In genomic region chr14:13453461-13454204, GRCm38 (mm10) we compare ENCODE assay signal across 11 mouse cellular contexts.
A peak's percentile ranks its signal among the peaks of the same experiment; 100 is the strongest.
DNase-seq lines count a peak whose midpoint lies in the region; ATAC-seq and TF ChIP-seq lines count a peak whose summit lies in the region.
"Had no signal": no experiment of that assay in that cellular context is flagged by ENCODE, and none has a peak within 500 bp of the region (broad histone marks: within the 10 kb centered on the region; RNA-seq: fewer than 3 reads in every experiment).

No protein-coding gene starts in this region.

- peaks cover 24% of the 10 kb centered on the region for H3K4me1 ChIP-seq in forebrain, embryonic 15.5 days
- no peaks in the 10 kb centered on the region for H3K4me1 ChIP-seq in heart, adult 2 months (ENCODE audit: control insufficient read depth, insufficient read depth, low read length)

- H3K27me3 ChIP-seq in forebrain, embryonic 15.5 days = no peaks in the 10 kb centered on the region
- no peaks in the 10 kb centered on the region for H3K27me3 ChIP-seq in heart, adult 2 months (ENCODE audit: control insufficient read depth, insufficient read depth, low read length)
- H3K27me3 ChIP-seq: CH12.LX had no signal

- intact Hi-C loops in left cerebral cortex, postnatal 25 days (cut with DNase I) = no loop called here
- intact Hi-C loops in heart, adult 2 months (cut with DNase I) = no loop called here

- DNase-seq in kidney, postnatal 4 days = peak; percentile 2 to 10
- DNase-seq in kidney, postnatal 10 days = no peak
- DNase-seq in left cerebral cortex, postnatal 25 days (ENCODE audit: low spot score in 2 of 2) = peak; percentile 20 to 21
- peak; percentile 18 for DNase-seq in retina, postnatal 1 day
- no peak for DNase-seq in heart, adult 2 months
- DNase-seq in testis, postnatal 10 days (ENCODE audit: low spot score) = no peak
- no peak for DNase-seq in adrenal gland, adult (ENCODE audit: inconsistent age in 2 of 2, low spot score in 1 of 2)
- DNase-seq: thymus, postnatal 36 days had no signal

- H3K9me3 ChIP-seq in forebrain, embryonic 15.5 days = no peaks in the 10 kb centered on the region

- no peak for TF ChIP-seq POLR2A in heart, adult 2 months (IDR thresholded peaks at IDR 0.05; ENCODE audit: insufficient read depth, low read depth, low read length)

- peak; percentile 68 for ATAC-seq in forebrain, embryonic 15.5 days (replicated peaks)

- no peak overlapping the region for H3K9ac ChIP-seq in forebrain, embryonic 15.5 days (replicated peaks)
- H3K9ac ChIP-seq in heart, adult 2 months (ENCODE audit: low read depth, low read length) = no peak overlapping the region

- H3K36me3 ChIP-seq in forebrain, embryonic 15.5 days = no peaks in the 10 kb centered on the region
- H3K36me3 ChIP-seq in heart, adult 2 months (ENCODE audit: control insufficient read depth, insufficient read depth, low read length) = no peaks in the 10 kb centered on the region

- TF ChIP-seq EP300 in heart, adult 2 months (IDR thresholded peaks at IDR 0.05; ENCODE audit: insufficient read depth, low read depth, low read length) = no peak

- H3K27ac ChIP-seq in forebrain, embryonic 15.5 days (replicated peaks) = peak overlapping the region; percentile 24; the same call in 1 of the 2 replicates
- H3K27ac ChIP-seq in heart, adult 2 months = no peak overlapping the region

- H3K4me3 ChIP-seq in forebrain, embryonic 15.5 days = no peak overlapping the region
- H3K4me3 ChIP-seq in heart, adult 2 months = no peak overlapping the region

- H3K4me2 ChIP-seq in forebrain, embryonic 15.5 days (replicated peaks) = 0 out of 2 replicates have a peak overlapping the region, but pooled peaks have one; percentile 4
- H3K4me2 ChIP-seq: liver, embryonic 11.5 days had no signal

- no peak for TF ChIP-seq CTCF in heart, adult 2 months (IDR thresholded peaks at IDR 0.05)

- H3K79me2 ChIP-seq in heart, adult 2 months (replicated peaks; ENCODE audit: control insufficient read depth, insufficient read depth, low read length) = no peaks in the 10 kb centered on the region

- 24% methylated on average over 3 of the region's 3 CpGs for WGBS in forebrain, embryonic 15.5 days
- 40% methylated on average over 3 of the region's 3 CpGs for WGBS in heart, adult 2 months

Comparison
In these comparisons a context has a peak if more than half of its experiments do, and no peak if none do; other contexts are left out.
1. DNase-seq: peak in kidney, postnatal 4 days (2 of 2), left cerebral cortex, postnatal 25 days (2 of 2) and retina, postnatal 1 day (single experiment); none in kidney, postnatal 10 days (single experiment), heart, adult 2 months (0 of 2), testis, postnatal 10 days (single experiment) and adrenal gland, adult (0 of 2).